Mouse (Mus musculus) gastrocnemius, adult 2 months (tissue): ENCODE data around the gene B230217C12Rik. TPM values are rescaled to one million over a fixed set of nuclear protein-coding genes. Genes with fewer than 3 reads are reported as not detected.
A peak's percentile ranks its signal among the peaks of the same experiment; 100 is the strongest.

ENCODE experiments used
- DNase-seq: peaks from one replicate; pipeline ENCODE4 v3.0.0; 2022
- H3K27ac ChIP-seq: fragments of 200-600 bp; 2 replicates; pipeline ENCODE4 v1.8.1; 2022; ENCODE audit warnings: mild to moderate bottlenecking
- H3K4me3 ChIP-seq: fragments of 200-600 bp; 2 replicates; pipeline ENCODE4 v1.8.1; 2022; ENCODE audit warnings: mild to moderate bottlenecking, moderate library complexity
- CTCF ChIP-seq: fragments of 200-600 bp; IDR thresholded peaks from 2 replicates; pipeline ENCODE4 v1.8.1; 2022; ENCODE audit warnings: antibody characterized with exemption, mild to moderate bottlenecking, moderate library complexity
- intact Hi-C: fragments of 180-260 bp; cut with DNase I; formaldehyde crosslinking; loops from one replicate; pipeline ENCODE4 v1.15.1; 2025
- long read RNA-seq, 2 experiments: library from polyadenylated mRNA; stranded (forward); transcript quantifications; one replicate each; pipeline ENCODE4 v2.0.0; 2021
- total RNA-seq, 2 experiments: library from RNA; stranded (reverse); gene quantifications; 2 replicates each; pipeline ENCODE4 v1.2.3; 2021

The B230217C12Rik gene
- under 1 TPM; 0.23 to 0.50 TPM for total RNA-seq
- long read RNA-seq, experiment 1, result 0 reads
- long read RNA-seq, experiment 2, result 0 reads

GRCm38 (mm10) chr11:97840539-97840954, at the start of gene B230217C12Rik:
Gene B230217C12Rik (plus strand): TSS chr11:97840780.
- H3K4me3 ChIP-seq, result peak within 1 kb of the TSS; percentile 70
- H3K27ac ChIP-seq, result peak within 1 kb of the TSS; percentile 81
- intact Hi-C loops, result loop anchor here (5.0 kb wide), 1 partner anchor 43 kb away; the partner anchor contains the start of gene Lasp1
- DNase-seq, result no peak
- peak; percentile 49 for TF ChIP-seq CTCF

- TF ChIP-seq CTCF, result peak; percentile 84
- intact Hi-C loops, result loop anchor here (2.0 kb wide), 1 partner anchor 90 kb away; no protein-coding TSS in a partner anchor
- Histone ChIP-seq H3K4me3 (no peak overlapping the region), H3K27ac (no peak overlapping the region)
- DNase-seq, result no peak
Observed at GRCm38 (mm10) chr11:97793165-97793564, 47.4 kb upstream of the B230217C12Rik start.

- intact Hi-C loops, result loop anchor here (5.0 kb wide), 2 partner anchors 45 to 190 kb away; partner anchors contain the start of genes B230217C12Rik and Plxdc1
- peak; percentile 77 for DNase-seq
- peak; percentile 51 for TF ChIP-seq CTCF
- no peak overlapping the region for H3K4me3 ChIP-seq
- H3K27ac ChIP-seq, result peak overlapping the region; percentile 97; the same call in 1 of the 2 replicates
Observed at GRCm38 (mm10) chr11:97796910-97797309, 43.7 kb upstream of the B230217C12Rik start.

GRCm38 (mm10) chr11:97797369-97798082, 43.1 kb upstream of the B230217C12Rik start:
- intact Hi-C loops, result loop anchor here (2.0 to 5.0 kb wide), 3 partner anchors 45 to 190 kb away; partner anchors contain the start of genes B230217C12Rik, Fbxo47 and Plxdc1
- Histone ChIP-seq H3K4me3 (peak overlapping the region; percentile 2; the same call in 1 of the 2 replicates), H3K27ac (peak overlapping the region; percentile 97)
- TF ChIP-seq CTCF, result no peak
- DNase-seq, result peak; percentile 64

GRCm38 (mm10) chr11:97798083-97798435, 42.5 kb upstream of the B230217C12Rik start:
- H3K4me3 ChIP-seq, result peak overlapping the region; percentile 2; the same call in 1 of the 2 replicates
- no peak for TF ChIP-seq CTCF
- no peak for DNase-seq
- intact Hi-C loops, result loop anchor here (2.0 to 5.0 kb wide), 3 partner anchors 44 to 189 kb away; partner anchors contain the start of genes B230217C12Rik, Fbxo47 and Plxdc1
- peak overlapping the region; percentile 97 for H3K27ac ChIP-seq

GRCm38 (mm10) chr11:97798782-97799145, 41.8 kb upstream of the B230217C12Rik start, which contains the start of gene Lasp1:
Gene Lasp1 (plus strand): TSS chr11:97799000.
- Histone ChIP-seq H3K27ac (peak within 1 kb of the TSS; percentile 97), H3K4me3 (peak within 1 kb of the TSS; percentile 99)
- no peak for TF ChIP-seq CTCF
- peak; percentile 88 for DNase-seq
- intact Hi-C loops, result loop anchor here (2.0 to 5.0 kb wide), 3 partner anchors 44 to 189 kb away; partner anchors contain the start of genes B230217C12Rik, Fbxo47 and Plxdc1

- Histone ChIP-seq H3K27ac (peak overlapping the region; percentile 97), H3K4me3 (peak overlapping the region; percentile 99)
- intact Hi-C loops, result loop anchor here (2.0 to 5.0 kb wide), 3 partner anchors 43 to 188 kb away; partner anchors contain the start of genes B230217C12Rik, Fbxo47 and Plxdc1
- DNase-seq, result peak; percentile 89
- no peak for TF ChIP-seq CTCF
Observed at GRCm38 (mm10) chr11:97799146-97799993, 41.2 kb upstream of the B230217C12Rik start.

GRCm38 (mm10) chr11:97799994-97800690, 40.4 kb upstream of the B230217C12Rik start:
- TF ChIP-seq CTCF, result no peak
- Histone ChIP-seq H3K4me3 (peak overlapping the region; percentile 99), H3K27ac (peak overlapping the region; percentile 97)
- peak; percentile 87 for DNase-seq
- intact Hi-C loops, result loop anchor here (2.0 to 5.0 kb wide), 3 partner anchors 42 to 187 kb away; partner anchors contain the start of genes B230217C12Rik, Fbxo47 and Plxdc1

GRCm38 (mm10) chr11:97800691-97801408, 39.7 kb upstream of the B230217C12Rik start:
- no peak for DNase-seq
- Histone ChIP-seq H3K27ac (peak overlapping the region; percentile 97), H3K4me3 (peak overlapping the region; percentile 99)
- intact Hi-C loops, result no loop called here
- TF ChIP-seq CTCF, result no peak

- H3K27ac ChIP-seq, result peak overlapping the region; percentile 97
- intact Hi-C loops, result no loop called here
- peak; percentile 55 for TF ChIP-seq CTCF
- no peak for DNase-seq
- peak overlapping the region; percentile 99 for H3K4me3 ChIP-seq
Observed at GRCm38 (mm10) chr11:97801409-97802193, 39.0 kb upstream of the B230217C12Rik start.
